Mouse (Mus musculus): ENCODE measurements at regions not wholly inside any gene's neighbourhood (a gene's known extent, or its start where the extent isn't known, plus 50 kb on each side); places are given as distances from the start of the nearest gene placed in this dataset.

GRCm38 (mm10) chr1:164620129-164620528 lies 162.0 kb upstream of the Atp1b1 start:
- no peak for ATAC-seq (ENCODE audit: insufficient number of reproducible peaks, insufficient read depth, low FRiP score, low read depth)
- 82% methylated on average over 1 of the region's 1 CpGs for WGBS
- no peaks in the 10 kb centered on the region for H3K4me1 ChIP-seq (ENCODE audit: control insufficient read depth, insufficient read depth, low read length)

GRCm38 (mm10) chr1:164617871-164618270 lies 159.7 kb upstream of the Atp1b1 start:
- Histone ChIP-seq H3K36me3 (ENCODE audit: control insufficient read depth, insufficient read depth, low read length) (no peaks in the 10 kb centered on the region), H3K27me3 (ENCODE audit: control insufficient read depth, insufficient read depth, low read length) (no peaks in the 10 kb centered on the region), H3K9ac (replicated peaks; ENCODE audit: low read depth, low read length) (no peak overlapping the region), H3K4me2 (replicated peaks; ENCODE audit: low read depth, low read length) (no peak overlapping the region), H3K4me3 (ENCODE audit: low read depth, low read length) (no peak overlapping the region), H3K27ac (ENCODE audit: low read length) (no peak overlapping the region), H3K4me1 (ENCODE audit: control insufficient read depth, insufficient read depth, low read length) (no peaks in the 10 kb centered on the region), H3K9me3 (ENCODE audit: control insufficient read depth, low read depth, low read length) (no peaks in the 10 kb centered on the region)
- no peak for ATAC-seq (ENCODE audit: insufficient number of reproducible peaks, insufficient read depth, low FRiP score, low read depth)

More at GRCm38 (mm10) chr1:164620129-164620528, 162.0 kb upstream of the Atp1b1 start:
- no peak overlapping the region for H3K9ac ChIP-seq (replicated peaks; ENCODE audit: low read depth, low read length)
- H3K4me3 ChIP-seq (ENCODE audit: low read depth, low read length) = no peak overlapping the region
- H3K4me2 ChIP-seq (replicated peaks; ENCODE audit: low read depth, low read length) = no peak overlapping the region
- H3K9me3 ChIP-seq (ENCODE audit: control insufficient read depth, low read depth, low read length) = no peaks in the 10 kb centered on the region
- H3K36me3 ChIP-seq (ENCODE audit: control insufficient read depth, insufficient read depth, low read length) = no peaks in the 10 kb centered on the region
- H3K27ac ChIP-seq (ENCODE audit: low read length) = no peak overlapping the region
- H3K27me3 ChIP-seq (ENCODE audit: control insufficient read depth, insufficient read depth, low read length) = no peaks in the 10 kb centered on the region

- no peaks in the 10 kb centered on the region for H3K9me3 ChIP-seq (ENCODE audit: control insufficient read depth, low read depth, low read length)
- no peak for ATAC-seq (ENCODE audit: insufficient number of reproducible peaks, insufficient read depth, low FRiP score, low read depth)
- no peak overlapping the region for H3K27ac ChIP-seq (ENCODE audit: low read length)
- H3K27me3 ChIP-seq (ENCODE audit: control insufficient read depth, insufficient read depth, low read length) = no peaks in the 10 kb centered on the region
- 78% methylated on average over 5 of the region's 5 CpGs for WGBS
- H3K4me3 ChIP-seq (ENCODE audit: low read depth, low read length) = no peak overlapping the region
- no peaks in the 10 kb centered on the region for H3K36me3 ChIP-seq (ENCODE audit: control insufficient read depth, insufficient read depth, low read length)
- no peaks in the 10 kb centered on the region for H3K4me1 ChIP-seq (ENCODE audit: control insufficient read depth, insufficient read depth, low read length)
- H3K9ac ChIP-seq (replicated peaks; ENCODE audit: low read depth, low read length) = no peak overlapping the region
- no peak overlapping the region for H3K4me2 ChIP-seq (replicated peaks; ENCODE audit: low read depth, low read length)
Observed at GRCm38 (mm10) chr1:164607061-164607460, 148.9 kb upstream of the Atp1b1 start.

- no peak overlapping the region for H3K4me2 ChIP-seq (replicated peaks; ENCODE audit: low read depth, low read length)
- H3K36me3 ChIP-seq (ENCODE audit: control insufficient read depth, insufficient read depth, low read length) = no peaks in the 10 kb centered on the region
- no peaks in the 10 kb centered on the region for H3K27me3 ChIP-seq (ENCODE audit: control insufficient read depth, insufficient read depth, low read length)
- ATAC-seq (ENCODE audit: insufficient number of reproducible peaks, insufficient read depth, low FRiP score, low read depth) = no peak
- no peaks in the 10 kb centered on the region for H3K4me1 ChIP-seq (ENCODE audit: control insufficient read depth, insufficient read depth, low read length)
- no peaks in the 10 kb centered on the region for H3K9me3 ChIP-seq (ENCODE audit: control insufficient read depth, low read depth, low read length)
- H3K4me3 ChIP-seq (ENCODE audit: low read depth, low read length) = no peak overlapping the region
- no peak overlapping the region for H3K9ac ChIP-seq (replicated peaks; ENCODE audit: low read depth, low read length)
- H3K27ac ChIP-seq (ENCODE audit: low read length) = no peak overlapping the region
- 67% methylated on average over 8 of the region's 8 CpGs for WGBS
Observed at GRCm38 (mm10) chr1:164606141-164606754, 148.1 kb upstream of the Atp1b1 start.

GRCm38 (mm10) chr1:164603433-164603832 lies 145.3 kb upstream of the Atp1b1 start:
- H3K4me2 ChIP-seq (replicated peaks; ENCODE audit: low read depth, low read length) = no peak overlapping the region
- no peaks in the 10 kb centered on the region for H3K27me3 ChIP-seq (ENCODE audit: control insufficient read depth, insufficient read depth, low read length)
- 70% methylated on average over 3 of the region's 3 CpGs for WGBS
- no peaks in the 10 kb centered on the region for H3K36me3 ChIP-seq (ENCODE audit: control insufficient read depth, insufficient read depth, low read length)
- H3K4me3 ChIP-seq (ENCODE audit: low read depth, low read length) = no peak overlapping the region
- H3K9me3 ChIP-seq (ENCODE audit: control insufficient read depth, low read depth, low read length) = no peaks in the 10 kb centered on the region
- no peak overlapping the region for H3K9ac ChIP-seq (replicated peaks; ENCODE audit: low read depth, low read length)
- H3K27ac ChIP-seq (ENCODE audit: low read length) = no peak overlapping the region
- H3K4me1 ChIP-seq (ENCODE audit: control insufficient read depth, insufficient read depth, low read length) = no peaks in the 10 kb centered on the region
- no peak for ATAC-seq (ENCODE audit: insufficient number of reproducible peaks, insufficient read depth, low FRiP score, low read depth)

GRCm38 (mm10) chr1:164602568-164602967 lies 144.4 kb upstream of the Atp1b1 start:
- Histone ChIP-seq H3K36me3 (ENCODE audit: control insufficient read depth, insufficient read depth, low read length) (no peaks in the 10 kb centered on the region), H3K9ac (replicated peaks; ENCODE audit: low read depth, low read length) (no peak overlapping the region), H3K9me3 (ENCODE audit: control insufficient read depth, low read depth, low read length) (no peaks in the 10 kb centered on the region), H3K27ac (ENCODE audit: low read length) (no peak overlapping the region), H3K4me1 (ENCODE audit: control insufficient read depth, insufficient read depth, low read length) (no peaks in the 10 kb centered on the region), H3K27me3 (ENCODE audit: control insufficient read depth, insufficient read depth, low read length) (no peaks in the 10 kb centered on the region), H3K4me2 (replicated peaks; ENCODE audit: low read depth, low read length) (no peak overlapping the region), H3K4me3 (ENCODE audit: low read depth, low read length) (no peak overlapping the region)
- ATAC-seq (ENCODE audit: insufficient number of reproducible peaks, insufficient read depth, low FRiP score, low read depth) = no peak
- 89% methylated on average over 5 of the region's 5 CpGs for WGBS

- Histone ChIP-seq H3K36me3 (ENCODE audit: control insufficient read depth, insufficient read depth, low read length) (no peaks in the 10 kb centered on the region), H3K27me3 (ENCODE audit: control insufficient read depth, insufficient read depth, low read length) (no peaks in the 10 kb centered on the region), H3K4me1 (ENCODE audit: control insufficient read depth, insufficient read depth, low read length) (no peaks in the 10 kb centered on the region), H3K4me2 (replicated peaks; ENCODE audit: low read depth, low read length) (no peak overlapping the region), H3K9ac (replicated peaks; ENCODE audit: low read depth, low read length) (no peak overlapping the region), H3K4me3 (ENCODE audit: low read depth, low read length) (no peak overlapping the region), H3K9me3 (ENCODE audit: control insufficient read depth, low read depth, low read length) (no peaks in the 10 kb centered on the region), H3K27ac (ENCODE audit: low read length) (no peak overlapping the region)
- WGBS = 85% methylated on average over 3 of the region's 3 CpGs
- no peak for ATAC-seq (ENCODE audit: insufficient number of reproducible peaks, insufficient read depth, low FRiP score, low read depth)
Observed at GRCm38 (mm10) chr1:164590205-164590613, 132.1 kb upstream of the Atp1b1 start.

- Histone ChIP-seq H3K9me3 (ENCODE audit: control insufficient read depth, low read depth, low read length) (no peaks in the 10 kb centered on the region), H3K4me1 (ENCODE audit: control insufficient read depth, insufficient read depth, low read length) (no peaks in the 10 kb centered on the region), H3K27ac (ENCODE audit: low read length) (no peak overlapping the region), H3K36me3 (ENCODE audit: control insufficient read depth, insufficient read depth, low read length) (no peaks in the 10 kb centered on the region), H3K9ac (replicated peaks; ENCODE audit: low read depth, low read length) (no peak overlapping the region), H3K27me3 (ENCODE audit: control insufficient read depth, insufficient read depth, low read length) (no peaks in the 10 kb centered on the region), H3K4me2 (replicated peaks; ENCODE audit: low read depth, low read length) (no peak overlapping the region), H3K4me3 (ENCODE audit: low read depth, low read length) (no peak overlapping the region)
- ATAC-seq (ENCODE audit: insufficient number of reproducible peaks, insufficient read depth, low FRiP score, low read depth) = no peak
- WGBS = 40% methylated on average over 11 of the region's 11 CpGs
Observed at GRCm38 (mm10) chr1:164586066-164586989, 128.2 kb upstream of the Atp1b1 start.

All from stomach, embryonic 14.5 days (tissue).